Mouse (Mus musculus) forebrain, embryonic 15.5 days (tissue): ENCODE results near the gene Clba1. TPM values are rescaled to one million over a fixed set of nuclear protein-coding genes. Genes with fewer than 3 reads are reported as not detected.

Experiments
- ATAC-seq: fragments of 200-750 bp; cut with Nextera tagmentation; replicated peaks from 2 replicates; pipeline ENCODE4 v1.8.0; 2017; ENCODE audit warnings: mild to moderate bottlenecking, moderate TSS enrichment, moderate library complexity
- H3K27ac ChIP-seq: fragments of 300-500 bp; sonication (generic); replicated peaks from 2 replicates; pipeline ENCODE4 v1.5.1; 2015; ENCODE audit warnings: mild to moderate bottlenecking, inconsistent platforms
- H3K27me3 ChIP-seq: fragments of 300-500 bp; sonication (generic); 2 replicates; pipeline ENCODE4 v1.6.1; 2015; ENCODE audit warnings: inconsistent platforms
- H3K36me3 ChIP-seq: fragments of 300-500 bp; sonication (generic); 2 replicates; pipeline ENCODE4 v1.6.1; 2015; ENCODE audit warnings: mild to moderate bottlenecking, inconsistent platforms
- H3K4me1 ChIP-seq: fragments of 300-500 bp; sonication (generic); 2 replicates; pipeline ENCODE4 v1.6.1; 2015; ENCODE audit warnings: inconsistent platforms
- H3K4me2 ChIP-seq: fragments of 300-500 bp; sonication (generic); replicated peaks from 2 replicates; pipeline ENCODE4 v1.6.1; 2015; ENCODE audit warnings: mild to moderate bottlenecking, inconsistent platforms
- H3K4me3 ChIP-seq: fragments of 300-500 bp; sonication (generic); 2 replicates; pipeline ENCODE4 v1.5.1; 2015; ENCODE audit warnings: mild to moderate bottlenecking, inconsistent platforms
- H3K9ac ChIP-seq: fragments of 300-500 bp; sonication (generic); replicated peaks from 2 replicates; pipeline ENCODE4 v1.6.1; 2015; ENCODE audit warnings: mild to moderate bottlenecking, inconsistent platforms
- H3K9me3 ChIP-seq: fragments of 300-500 bp; sonication (generic); 2 replicates; pipeline ENCODE4 v1.6.1; 2016; ENCODE audit warnings: inconsistent platforms
- WGBS: fragments of 180-500 bp; shearing (Covaris S2); methylation state at CpG from one replicate; pipeline ENCODE4 v1.1.7; 2015; ENCODE audit warnings: mixed read lengths; 5-methylcytosine and 5-hydroxymethylcytosine counted together
- polyA plus RNA-seq: library from polyadenylated mRNA; unstranded; fragments of >200 nt; fragmentation: Nextera tagmentation; extraction: Ambion mirVana; gene quantifications from 2 replicates; pipeline ENCODE4 v1.2.1, GENCODE M21; 2015

Clba1 gene
- polyA plus RNA-seq, 1 experiment from 2014 or later = 18.5 TPM

GRCm38 (mm10) chr12:112860765-112861164 is 52.0 kb downstream of the Clba1 start:
- no peaks in the 10 kb centered on the region for H3K27me3 ChIP-seq
- no peaks in the 10 kb centered on the region for H3K4me1 ChIP-seq
- 73% methylated on average over 7 of the region's 7 CpGs for WGBS
- no peak overlapping the region for H3K9ac ChIP-seq
- H3K9me3 ChIP-seq = no peaks in the 10 kb centered on the region
- H3K36me3 ChIP-seq = no peaks in the 10 kb centered on the region
- no peak overlapping the region for H3K4me2 ChIP-seq
- H3K4me3 ChIP-seq = no peak overlapping the region
- ATAC-seq = no peak
- no peak overlapping the region for H3K27ac ChIP-seq

GRCm38 (mm10) chr12:112861911-112862321 is 53.2 kb downstream of the Clba1 start:
- H3K9ac ChIP-seq = no peak overlapping the region
- no peak overlapping the region for H3K4me2 ChIP-seq
- H3K9me3 ChIP-seq = no peaks in the 10 kb centered on the region
- 76% methylated on average over 9 of the region's 9 CpGs for WGBS
- no peaks in the 10 kb centered on the region for H3K4me1 ChIP-seq
- no peaks in the 10 kb centered on the region for H3K36me3 ChIP-seq
- H3K27ac ChIP-seq = no peak overlapping the region
- H3K4me3 ChIP-seq = no peak overlapping the region
- no peak for ATAC-seq
- H3K27me3 ChIP-seq = no peaks in the 10 kb centered on the region

GRCm38 (mm10) chr12:112864804-112865203 is 56.1 kb downstream of the Clba1 start:
- Histone ChIP-seq H3K9ac (no peak overlapping the region), H3K27me3 (no peaks in the 10 kb centered on the region), H3K9me3 (no peaks in the 10 kb centered on the region), H3K4me1 (peaks cover 3% of the 10 kb centered on the region; the same call in 1 of the 2 replicates), H3K36me3 (no peaks in the 10 kb centered on the region), H3K4me3 (no peak overlapping the region), H3K27ac (no peak overlapping the region), H3K4me2 (no peak overlapping the region)
- no peak for ATAC-seq
- 90% methylated on average over 7 of the region's 7 CpGs for WGBS

Other genes with a start within 250 kb of the Clba1 start
- 3.0 and 3.9 TPM in 2 replicates for gene Inf2, start 220.2 kb upstream of the Clba1 start, polyA plus RNA-seq
- 2.0 and 2.2 TPM in 2 replicates for gene Adssl1, start 188.9 kb upstream of the Clba1 start, polyA plus RNA-seq
- 77.2 and 91.2 TPM in 2 replicates for gene Siva1, start 164.3 kb upstream of the Clba1 start, polyA plus RNA-seq
- gene Akt1, start 134.1 kb upstream of the Clba1 start, polyA plus RNA-seq = 79.1 and 147 TPM in 2 replicates
- 0.98 TPM in 2 replicates for gene Zbtb42, start 130.1 kb upstream of the Clba1 start, polyA plus RNA-seq
- 24.0 and 27.0 TPM in 2 replicates for gene Cep170b, start 88.5 kb upstream of the Clba1 start, polyA plus RNA-seq
- gene Pld4, start 48.3 kb upstream of the Clba1 start, polyA plus RNA-seq = 5.3 and 6.2 TPM in 2 replicates
- gene Ahnak2, start 6.3 kb upstream of the Clba1 start, polyA plus RNA-seq = 0.92 and 1.1 TPM in 2 replicates
- 81.3 and 82.0 TPM in 2 replicates for gene Cdca4, start 20.5 kb downstream of the Clba1 start, polyA plus RNA-seq
- not detected in 2 replicates for gene Gpr132, start 59.3 kb downstream of the Clba1 start, polyA plus RNA-seq
- gene Jag2, start 120.8 kb downstream of the Clba1 start, polyA plus RNA-seq = 8.3 and 9.1 TPM in 2 replicates
- gene Nudt14, start 133.2 kb downstream of the Clba1 start, polyA plus RNA-seq = 59.0 and 63.2 TPM in 2 replicates
- gene Btbd6, start 167.5 kb downstream of the Clba1 start, polyA plus RNA-seq = 46.1 and 48.1 TPM in 2 replicates
- gene Brf1, start 191.8 kb downstream of the Clba1 start, polyA plus RNA-seq = 67.3 and 67.7 TPM in 2 replicates
- 22.6 and 24.4 TPM in 2 replicates for gene Pacs2, start 205.6 kb downstream of the Clba1 start, polyA plus RNA-seq